Mouse (Mus musculus): ENCODE data around the gene Wnt2b. TPM values are rescaled to one million over a fixed set of nuclear protein-coding genes. Genes with fewer than 3 reads are reported as not detected.

Gene Wnt2b
- total and polyA plus RNA-seq, 3 experiments, result 0.16 TPM; not detected in 2

DNA sequence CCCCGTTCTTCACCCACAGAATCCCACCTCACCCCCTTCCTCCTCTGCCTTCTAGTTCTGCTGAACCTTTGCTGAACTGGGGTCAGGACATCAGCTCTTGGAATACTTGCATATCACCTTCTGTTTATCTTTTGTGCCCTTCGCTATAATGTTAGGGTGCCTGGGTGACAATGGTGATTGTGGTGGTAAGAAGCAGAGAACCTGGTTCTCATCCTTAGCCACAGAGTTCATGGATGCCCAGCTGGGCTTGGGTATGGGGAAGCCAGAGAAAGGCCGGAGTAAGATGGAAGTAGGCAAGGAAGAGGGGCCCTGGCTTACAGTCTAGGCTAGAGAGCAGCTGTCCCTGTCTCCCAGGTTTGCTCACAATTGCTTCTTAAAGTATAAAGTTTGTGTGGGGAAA is 7.6 kb downstream of the Wnt2b start:
- H3K79me2 ChIP-seq (replicated peaks; ENCODE audit: control insufficient read depth, extremely low read depth, insufficient read depth, poor library complexity, severe bottlenecking), result no peaks in the 10 kb centered on the region
- no peaks in the 10 kb centered on the region for H3K9me3 ChIP-seq (replicated peaks; ENCODE audit: low read length)
- no peak overlapping the region for H3K4me2 ChIP-seq (ENCODE audit: insufficient read depth, low read depth, poor library complexity, severe bottlenecking)
- in situ Hi-C loops (cut with MboI; ENCODE audit: low pct_ligation_motif_present, low pct_unique_long_range_greater_than_20kb, low sequenced_read_pairs) (loop anchor here (5.0 kb wide), 1 partner anchor 82 kb away; no protein-coding TSS in a partner anchor), dilution Hi-C loops (cut with MboI; ENCODE audit: extremely low pct_ligation_motif_present, extremely low pct_unique_long_range_greater_than_20kb, low sequenced_read_pairs) (no loop called here)
- H3K36me3 ChIP-seq (replicated peaks in 1 of 2; ENCODE audit: control insufficient read depth in 1 of 2, insufficient read depth in 1 of 2, low read length in 1 of 2), result peaks cover 8 to 19% of the 10 kb centered on the region in 2 experiments
- no peak overlapping the region for H3K9ac ChIP-seq (ENCODE audit: insufficient read depth, low read depth)
- peaks cover 0 to 6% of the 10 kb centered on the region in 2 experiments; a peak in 2 of 4 replicates for H3K4me1 ChIP-seq (ENCODE audit: control insufficient read depth in 1 of 2, insufficient read depth in 2 of 2)
- H3K4me3 ChIP-seq (replicated peaks in 1 of 3; ENCODE audit: low read depth in 2 of 3, low read length in 2 of 3, poor library complexity in 1 of 3), result no peak overlapping the region
- no peak overlapping the region for H3K27ac ChIP-seq (ENCODE audit: insufficient read depth, low read depth)
- TF ChIP-seq KAT2A (IDR thresholded peaks at IDR 0.05; ENCODE audit: insufficient replicate concordance, low read length) (no peak), MEF2A (IDR thresholded peaks at IDR 0.05; ENCODE audit: borderline replicate concordance, low read depth, low read length) (no peak), POLR2A (IDR thresholded peaks at IDR 0.05; ENCODE audit: low read depth, low read length) (no peak), SMC3 (IDR thresholded peaks at IDR 0.05; ENCODE audit: low read depth, low read length) (no peak), RCOR1 (conservative IDR thresholded peaks at IDR 0.05; ENCODE audit: low read depth, low read length) (no peak), USF2 (conservative IDR thresholded peaks at IDR 0.05; ENCODE audit: low read depth, low read length) (no peak), ELF1 (IDR thresholded peaks at IDR 0.05; ENCODE audit: low read depth, low read length) (no peak), MXI1 (IDR thresholded peaks at IDR 0.05; ENCODE audit: low read depth, low read length) (no peak)
- H3K27me3 ChIP-seq (replicated peaks), result no peaks in the 10 kb centered on the region
- DNase-seq (ENCODE audit: extremely low read depth), result no peak

DNA sequence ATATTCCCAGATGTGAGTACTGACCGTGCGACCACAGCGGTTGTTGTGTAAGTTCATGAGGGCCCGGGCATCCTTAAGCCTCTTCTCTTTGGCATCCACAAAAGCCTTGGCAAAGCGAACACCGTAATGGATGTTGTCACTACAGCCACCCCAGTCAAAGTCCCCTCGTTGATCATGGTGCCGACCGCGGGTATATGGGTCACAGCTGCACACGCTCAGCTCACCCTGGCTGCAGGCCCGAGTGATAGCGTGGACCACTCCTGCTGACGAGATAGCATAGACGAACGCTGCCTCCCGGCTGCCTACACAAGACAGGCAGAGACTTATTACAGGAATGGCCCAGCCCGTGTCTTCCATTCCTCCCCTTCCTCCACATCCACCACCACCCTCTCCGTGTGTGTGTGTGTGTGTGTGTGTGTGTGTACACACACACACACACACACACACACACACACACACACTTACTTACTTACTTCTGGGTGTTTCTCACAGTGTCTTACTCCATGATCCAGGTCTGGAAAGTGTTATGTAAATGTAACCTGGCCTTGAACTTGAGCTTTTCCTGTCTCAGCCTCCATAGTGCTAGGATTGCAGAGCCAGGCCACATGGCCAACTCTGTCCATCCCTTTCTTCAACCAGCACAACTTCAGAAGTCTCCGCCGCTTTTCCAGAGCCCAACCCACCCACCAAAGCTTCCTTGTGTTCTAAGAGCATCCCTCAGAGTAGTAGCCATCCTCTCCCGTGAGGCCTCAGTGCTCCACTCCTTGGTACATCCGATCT is 8.6 kb downstream of the Wnt2b start:
- in situ Hi-C loops (cut with MboI; ENCODE audit: low pct_ligation_motif_present, low pct_unique_long_range_greater_than_20kb, low sequenced_read_pairs), result loop anchor here (5.0 kb wide), 1 partner anchor 81 kb away; no protein-coding TSS in a partner anchor
- Histone ChIP-seq H3K4me1 (ENCODE audit: control insufficient read depth in 1 of 2, insufficient read depth in 2 of 2) (peaks cover 0 to 6% of the 10 kb centered on the region in 2 experiments; a peak in 2 of 4 replicates), H3K9me3 (replicated peaks; ENCODE audit: low read length) (no peaks in the 10 kb centered on the region), H3K4me3 (replicated peaks in 1 of 3; ENCODE audit: low read depth in 2 of 3, low read length in 2 of 3, poor library complexity in 1 of 3) (no peak overlapping the region), H3K27me3 (replicated peaks) (no peaks in the 10 kb centered on the region), H3K4me2 (ENCODE audit: insufficient read depth, low read depth, poor library complexity, severe bottlenecking) (no peak overlapping the region), H3K36me3 (replicated peaks in 1 of 2; ENCODE audit: control insufficient read depth in 1 of 2, insufficient read depth in 1 of 2, low read length in 1 of 2) (peaks cover 8 to 19% of the 10 kb centered on the region in 2 experiments), H3K27ac (ENCODE audit: insufficient read depth, low read depth) (no peak overlapping the region), H3K79me2 (replicated peaks; ENCODE audit: control insufficient read depth, extremely low read depth, insufficient read depth, poor library complexity, severe bottlenecking) (no peaks in the 10 kb centered on the region), H3K9ac (ENCODE audit: insufficient read depth, low read depth) (no peak overlapping the region)
- dilution Hi-C loops (cut with MboI; ENCODE audit: extremely low pct_ligation_motif_present, extremely low pct_unique_long_range_greater_than_20kb, low sequenced_read_pairs), result no loop called here
- no peak for DNase-seq (ENCODE audit: extremely low read depth)
- no peak for TF ChIP-seq POLR2A (IDR thresholded peaks at IDR 0.05; ENCODE audit: low read depth, low read length)
- TF ChIP-seq HCFC1 (IDR thresholded peaks at IDR 0.05; ENCODE audit: low read depth, low read length), result no peak
- no peak for TF ChIP-seq JUND (conservative IDR thresholded peaks at IDR 0.05; ENCODE audit: low read depth, low read length)
- TF ChIP-seq POLR2AphosphoS2 (IDR thresholded peaks at IDR 0.05; ENCODE audit: low read depth, low read length), result no peak
- no peak for TF ChIP-seq RAD21 (IDR thresholded peaks at IDR 0.05; ENCODE audit: low read depth, low read length)
- TF ChIP-seq GABPA (IDR thresholded peaks at IDR 0.05; ENCODE audit: insufficient replicate concordance, low read depth, low read length), result no peak
- no peak for TF ChIP-seq CHD1 (IDR thresholded peaks at IDR 0.05; ENCODE audit: low read depth, low read length)
- TF ChIP-seq MAFK (IDR thresholded peaks at IDR 0.05; ENCODE audit: insufficient replicate concordance, low read length), result no peak
- TF ChIP-seq CHD2 (IDR thresholded peaks at IDR 0.05; ENCODE audit: low read length), result no peak
- no peak for TF ChIP-seq TCF12 (IDR thresholded peaks at IDR 0.05; ENCODE audit: low read depth, low read length)
- TF ChIP-seq SMC3 (IDR thresholded peaks at IDR 0.05; ENCODE audit: low read depth, low read length), result no peak
- no peak for TF ChIP-seq ZNF384 (IDR thresholded peaks at IDR 0.05; ENCODE audit: low read depth, low read length)
- no peak for TF ChIP-seq MXI1 (IDR thresholded peaks at IDR 0.05; ENCODE audit: low read depth, low read length)
- no peak for TF ChIP-seq MEF2A (IDR thresholded peaks at IDR 0.05; ENCODE audit: borderline replicate concordance, low read depth, low read length)
- no peak for TF ChIP-seq USF1 (IDR thresholded peaks at IDR 0.05; ENCODE audit: low read depth, low read length)
- no peak for TF ChIP-seq RCOR1 (conservative IDR thresholded peaks at IDR 0.05; ENCODE audit: low read depth, low read length)
- TF ChIP-seq IRF4 (IDR thresholded peaks at IDR 0.05; ENCODE audit: low read depth, low read length), result no peak
- TF ChIP-seq ZC3H11A (IDR thresholded peaks at IDR 0.05; ENCODE audit: low read depth, low read length), result no peak

Measured in CH12.LX (cell line).